Mouse (Mus musculus) neural tube, embryonic 11.5 days (tissue): Measurements from ENCODE around the gene Ripk4. TPM values are rescaled to one million over a fixed set of nuclear protein-coding genes. Genes with fewer than 3 reads are reported as not detected.

ENCODE experiments used
- ATAC-seq: fragments of 200-750 bp; cut with Nextera tagmentation; 2 replicates; pipeline ENCODE4 v1.8.0; 2017; ENCODE audit warnings: moderate number of reproducible peaks, mild to moderate bottlenecking, moderate TSS enrichment, moderate library complexity; ENCODE audit not compliant: insufficient read depth, low FRiP score, low TSS enrichment
- DNase-seq: peaks from one replicate; pipeline ENCODE4 v3.0.0-alpha.2; 2015; ENCODE audit warnings: low spot score
- H3K27ac ChIP-seq: fragments of 300-500 bp; sonication (generic); 2 replicates; pipeline ENCODE4 v1.5.1; 2014; ENCODE audit warnings: low read depth, mild to moderate bottlenecking, low read length
- H3K27me3 ChIP-seq: fragments of 300-500 bp; sonication (generic); 2 replicates; pipeline ENCODE4 v1.6.1; 2014; ENCODE audit warnings: mild to moderate bottlenecking, low read length, mixed read lengths; ENCODE audit not compliant: control insufficient read depth, insufficient read depth
- H3K36me3 ChIP-seq: fragments of 300-500 bp; sonication (generic); 2 replicates; pipeline ENCODE4 v1.6.1; 2014; ENCODE audit warnings: mild to moderate bottlenecking, low read length, moderate library complexity, mixed read lengths; ENCODE audit not compliant: control insufficient read depth, insufficient read depth
- H3K4me1 ChIP-seq: fragments of 300-500 bp; sonication (generic); 2 replicates; pipeline ENCODE4 v1.6.1; 2014; ENCODE audit warnings: low read length, mixed read lengths; ENCODE audit not compliant: control insufficient read depth, insufficient read depth
- H3K4me2 ChIP-seq: fragments of 300-500 bp; sonication (generic); 2 replicates; pipeline ENCODE4 v1.6.1; 2014; ENCODE audit warnings: low read depth, mild to moderate bottlenecking, moderate library complexity
- H3K4me3 ChIP-seq: fragments of 300-500 bp; sonication (generic); 2 replicates; pipeline ENCODE4 v1.5.1; 2014; ENCODE audit warnings: low read depth, low read length
- H3K9ac ChIP-seq: fragments of 300-500 bp; sonication (generic); 2 replicates; pipeline ENCODE4 v1.6.1; 2014; ENCODE audit warnings: mild to moderate bottlenecking, low read length
- H3K9me3 ChIP-seq: fragments of 300-500 bp; sonication (generic); 2 replicates; pipeline ENCODE4 v1.6.1; 2016; ENCODE audit warnings: low read length; ENCODE audit not compliant: control insufficient read depth
- WGBS: fragments of 180-500 bp; shearing (Covaris S2); extraction: QIAGEN DNeasy Blood & Tissue Kit; methylation state at CpG from one replicate; pipeline ENCODE4 v1.1.7; 2014; 5-methylcytosine and 5-hydroxymethylcytosine counted together
- polyA plus RNA-seq: library from polyadenylated mRNA; unstranded; fragments of >200 nt; fragmentation: Nextera tagmentation; extraction: Ambion mirVana; gene quantifications from 2 replicates; pipeline ENCODE4 v1.2.1, GENCODE M21; 2014

The Ripk4 gene
- polyA plus RNA-seq, 1 experiment from 2014 or later, result 1.0 TPM

GRCm38 (mm10) chr16:97751884-97752283 lies 11.7 kb downstream of the Ripk4 start:
- H3K9ac ChIP-seq, result no peak overlapping the region
- no peak overlapping the region for H3K4me3 ChIP-seq
- no peaks in the 10 kb centered on the region for H3K36me3 ChIP-seq
- H3K9me3 ChIP-seq, result no peaks in the 10 kb centered on the region
- ATAC-seq (no peak), DNase-seq (no peak)
- H3K4me1 ChIP-seq, result no peaks in the 10 kb centered on the region
- H3K27me3 ChIP-seq, result no peaks in the 10 kb centered on the region
- no peak overlapping the region for H3K27ac ChIP-seq
- H3K4me2 ChIP-seq, result no peak overlapping the region
- WGBS, result 74% methylated on average over 8 of the region's 8 CpGs

GRCm38 (mm10) chr16:97748421-97748820 lies 15.2 kb downstream of the Ripk4 start:
- H3K27ac ChIP-seq, result no peak overlapping the region
- H3K27me3 ChIP-seq, result no peaks in the 10 kb centered on the region
- no peak overlapping the region for H3K9ac ChIP-seq
- ATAC-seq (no peak), DNase-seq (no peak)
- no peak overlapping the region for H3K4me2 ChIP-seq
- H3K4me3 ChIP-seq, result no peak overlapping the region
- WGBS, result 89% methylated on average over 6 of the region's 6 CpGs
- no peaks in the 10 kb centered on the region for H3K36me3 ChIP-seq
- no peaks in the 10 kb centered on the region for H3K9me3 ChIP-seq
- H3K4me1 ChIP-seq, result no peaks in the 10 kb centered on the region

- H3K9ac ChIP-seq, result no peak overlapping the region
- ATAC-seq (no peak), DNase-seq (no peak)
- no peak overlapping the region for H3K27ac ChIP-seq
- H3K9me3 ChIP-seq, result no peaks in the 10 kb centered on the region
- no peaks in the 10 kb centered on the region for H3K4me1 ChIP-seq
- no peaks in the 10 kb centered on the region for H3K36me3 ChIP-seq
- H3K27me3 ChIP-seq, result no peaks in the 10 kb centered on the region
- no peak overlapping the region for H3K4me2 ChIP-seq
- WGBS, result 62% methylated on average over 6 of the region's 6 CpGs
- no peak overlapping the region for H3K4me3 ChIP-seq
Observed at GRCm38 (mm10) chr16:97738030-97738429, 25.6 kb downstream of the Ripk4 start.

GRCm38 (mm10) chr16:97736562-97736961 lies 27.0 kb downstream of the Ripk4 start:
- Histone ChIP-seq H3K9ac (no peak overlapping the region), H3K27me3 (no peaks in the 10 kb centered on the region), H3K9me3 (no peaks in the 10 kb centered on the region), H3K36me3 (no peaks in the 10 kb centered on the region), H3K27ac (no peak overlapping the region), H3K4me3 (no peak overlapping the region), H3K4me1 (no peaks in the 10 kb centered on the region), H3K4me2 (no peak overlapping the region)
- 85% methylated on average over 2 of the region's 2 CpGs for WGBS
- no peak for DNase-seq
- ATAC-seq, result no peak

GRCm38 (mm10) chr16:97734760-97735322 lies 28.7 kb downstream of the Ripk4 start:
- Histone ChIP-seq H3K4me3 (no peak overlapping the region), H3K36me3 (no peaks in the 10 kb centered on the region), H3K27me3 (no peaks in the 10 kb centered on the region), H3K27ac (no peak overlapping the region), H3K9me3 (no peaks in the 10 kb centered on the region), H3K4me2 (no peak overlapping the region), H3K4me1 (no peaks in the 10 kb centered on the region), H3K9ac (no peak overlapping the region)
- no peak for ATAC-seq
- no peak for DNase-seq
- 68% methylated on average over 9 of the region's 9 CpGs for WGBS

- 73% methylated on average over 2 of the region's 2 CpGs for WGBS
- no peak for ATAC-seq
- Histone ChIP-seq H3K9me3 (no peaks in the 10 kb centered on the region), H3K27me3 (no peaks in the 10 kb centered on the region), H3K36me3 (no peaks in the 10 kb centered on the region), H3K4me1 (no peaks in the 10 kb centered on the region), H3K4me3 (no peak overlapping the region), H3K9ac (no peak overlapping the region), H3K4me2 (no peak overlapping the region), H3K27ac (no peak overlapping the region)
- no peak for DNase-seq
Observed at GRCm38 (mm10) chr16:97733599-97733998, 30.0 kb downstream of the Ripk4 start.

- H3K27ac ChIP-seq, result no peak overlapping the region
- DNase-seq, result no peak
- ATAC-seq, result no peak
- H3K9ac ChIP-seq, result no peak overlapping the region
- H3K4me3 ChIP-seq, result no peak overlapping the region
- H3K4me2 ChIP-seq, result no peak overlapping the region
- 87% methylated on average over 1 of the region's 1 CpGs for WGBS
- H3K4me1 ChIP-seq, result no peaks in the 10 kb centered on the region
- no peaks in the 10 kb centered on the region for H3K36me3 ChIP-seq
- no peaks in the 10 kb centered on the region for H3K9me3 ChIP-seq
- H3K27me3 ChIP-seq, result no peaks in the 10 kb centered on the region
Observed at GRCm38 (mm10) chr16:97730321-97730720, 33.3 kb downstream of the Ripk4 start.

- H3K4me2 ChIP-seq, result no peak overlapping the region
- ATAC-seq, result no peak
- H3K27me3 ChIP-seq, result no peaks in the 10 kb centered on the region
- no peak overlapping the region for H3K27ac ChIP-seq
- H3K9ac ChIP-seq, result no peak overlapping the region
- H3K4me1 ChIP-seq, result no peaks in the 10 kb centered on the region
- no peak for DNase-seq
- no peaks in the 10 kb centered on the region for H3K9me3 ChIP-seq
- H3K4me3 ChIP-seq, result no peak overlapping the region
- no peaks in the 10 kb centered on the region for H3K36me3 ChIP-seq
- WGBS, result 69% methylated on average over 3 of the region's 3 CpGs
Observed at GRCm38 (mm10) chr16:97726436-97726835, 37.2 kb downstream of the Ripk4 start.

GRCm38 (mm10) chr16:97720093-97720492 lies 43.5 kb downstream of the Ripk4 start:
- no peaks in the 10 kb centered on the region for H3K4me1 ChIP-seq
- H3K36me3 ChIP-seq, result no peaks in the 10 kb centered on the region
- H3K9ac ChIP-seq, result no peak overlapping the region
- 0 out of 2 replicates have a peak, but pooled peaks cover 3% of the 10 kb centered on the region for H3K9me3 ChIP-seq
- no peaks in the 10 kb centered on the region for H3K27me3 ChIP-seq
- no peak overlapping the region for H3K4me2 ChIP-seq
- ATAC-seq, result no peak
- H3K4me3 ChIP-seq, result no peak overlapping the region
- no peak for DNase-seq
- no peak overlapping the region for H3K27ac ChIP-seq
- 91% methylated on average over 1 of the region's 1 CpGs for WGBS
